Mouse (Mus musculus) megakaryocyte, embryonic 14.5 days (primary cell): ENCODE measurements around the gene Lrrtm1.

Source experiments
- FLI1 ChIP-seq: IDR thresholded peaks from 2 replicates; pipeline ENCODE4 v1.6.1; 2012; ENCODE audit warnings: low read length, inconsistent platforms, mixed read lengths
- GATA1 ChIP-seq: IDR thresholded peaks from 3 replicates; pipeline ENCODE4 v1.6.1; 2012; ENCODE audit warnings: mixed read lengths, low read length, inconsistent platforms, borderline replicate concordance

DNA sequence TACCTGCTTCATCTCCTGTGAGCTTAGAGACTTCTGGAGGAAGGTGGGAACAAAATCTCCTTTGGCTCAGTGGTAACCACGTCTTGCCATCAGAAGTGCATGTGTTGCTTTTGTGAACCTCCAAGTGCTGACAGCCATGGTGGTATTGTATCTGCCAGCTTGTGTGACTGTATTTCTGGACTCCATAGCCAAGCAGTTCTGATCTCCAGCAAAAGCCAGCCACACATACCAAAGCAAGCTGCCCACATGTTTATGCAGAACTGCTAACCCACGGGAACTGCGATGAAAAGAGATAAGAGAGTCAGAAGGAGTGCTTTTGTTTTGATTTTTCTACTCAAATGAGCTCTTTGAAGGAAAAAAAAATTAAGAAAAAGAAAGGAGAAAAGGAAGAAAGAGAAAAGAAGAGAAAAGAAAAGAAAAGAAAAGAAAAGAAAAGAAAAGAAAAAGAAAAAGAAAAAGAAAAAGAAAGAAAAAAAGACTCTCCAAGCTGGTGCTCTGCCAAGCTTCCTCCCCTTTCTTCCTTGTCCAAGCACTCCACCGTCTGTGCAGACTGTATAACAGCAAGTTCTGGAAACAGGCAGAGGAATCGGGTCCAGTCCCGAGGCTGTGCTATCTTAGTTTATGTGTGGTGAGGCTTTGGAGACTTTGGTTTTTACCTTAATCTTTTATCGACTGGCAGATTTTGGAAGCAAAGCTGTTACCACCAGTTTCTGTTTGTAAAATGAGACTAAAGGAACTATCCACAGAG lies 15.0 kb downstream of the Lrrtm1 start:
- no peak for TF ChIP-seq GATA1
- no peak for TF ChIP-seq FLI1
